Mouse (Mus musculus) cerebellum, postnatal 10 days (tissue): ENCODE measurements around the gene Zcchc2.

Experiments used
- DNase-seq, 2 experiments: peaks; one replicate each; pipeline ENCODE4 v3.0.0; 2021; ENCODE audit warnings: mixed read lengths in 2 of 2

Zcchc2 gene

DNA sequence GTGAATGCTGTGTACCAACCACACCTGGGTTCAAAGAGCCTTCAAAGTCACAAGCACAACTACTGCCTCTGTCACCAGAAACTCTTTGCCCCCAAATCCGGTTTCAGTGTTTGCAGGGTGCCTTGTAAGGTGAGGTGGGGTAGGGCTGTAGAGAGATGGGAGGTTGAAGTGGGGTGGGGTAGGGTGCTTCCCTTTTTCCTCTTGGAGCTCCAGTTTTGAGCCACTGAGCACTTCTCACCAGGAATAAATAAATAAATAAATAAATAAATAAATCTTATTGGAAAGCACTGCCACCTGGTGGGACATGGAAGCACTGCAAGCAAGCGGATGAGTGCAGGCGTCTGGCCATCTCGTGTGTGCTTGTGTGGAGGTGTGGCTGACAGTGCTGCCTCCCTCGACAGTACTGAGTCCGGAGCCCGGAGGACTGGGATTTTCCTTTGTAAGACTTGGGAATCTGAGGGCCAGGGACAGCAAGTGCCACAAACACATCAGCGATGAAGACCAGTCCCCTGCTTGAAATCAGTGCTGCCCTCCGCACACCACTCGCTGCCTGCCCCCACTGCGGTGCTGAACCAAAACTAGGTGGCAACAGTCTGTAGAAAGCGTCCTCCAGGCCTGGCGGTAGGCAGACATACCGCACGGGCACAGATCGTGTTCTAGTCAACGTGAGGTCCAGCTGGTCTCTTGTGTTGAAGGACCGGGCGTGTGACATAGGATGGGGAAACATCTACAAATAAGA lies 46.8 kb downstream of the Zcchc2 start:
- peak; percentile 87 to 92 for DNase-seq

DNA sequence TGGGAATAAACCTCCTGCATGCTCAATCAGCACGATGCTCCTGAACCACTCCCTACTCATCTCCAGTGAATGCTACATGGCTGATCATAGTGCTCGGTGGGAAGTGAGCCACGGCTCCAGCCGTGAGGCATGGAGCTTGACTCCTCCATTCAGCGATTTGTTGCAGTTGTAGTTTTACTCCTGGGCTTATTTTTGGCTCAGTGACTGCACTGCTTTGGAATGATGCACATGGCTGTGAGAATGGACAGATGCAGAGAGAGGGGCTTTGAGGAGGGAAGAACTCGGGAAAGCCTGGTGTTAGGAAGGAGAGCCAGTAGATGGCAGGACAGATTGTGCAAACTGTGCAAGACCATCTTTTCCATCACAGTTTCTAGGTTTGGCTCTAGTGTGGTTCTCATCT lies 49.1 kb downstream of the Zcchc2 start:
- DNase-seq: peak; percentile 59 to 66

DNA sequence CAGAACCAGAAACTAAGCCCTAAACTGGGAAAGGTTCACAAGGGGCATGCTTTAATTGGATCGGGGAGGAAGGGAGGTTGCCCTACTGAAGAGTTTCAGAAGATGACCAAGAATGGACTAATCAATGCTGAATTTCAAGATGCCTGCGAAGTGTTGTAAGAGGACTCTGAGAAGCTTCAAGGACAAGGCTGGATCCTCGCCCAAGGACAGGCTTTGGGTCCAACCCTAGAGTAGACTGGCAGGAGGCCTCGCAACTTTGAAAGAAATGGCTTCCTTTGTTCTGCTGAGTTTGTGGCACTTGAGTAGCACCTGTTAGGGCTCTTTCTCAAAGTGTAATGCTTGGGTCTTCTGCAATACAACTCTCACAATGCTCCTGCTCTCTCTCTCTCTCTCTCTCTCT lies 50.1 kb downstream of the Zcchc2 start:
- DNase-seq: peak in 1 of 2 experiments; percentile 27

DNA sequence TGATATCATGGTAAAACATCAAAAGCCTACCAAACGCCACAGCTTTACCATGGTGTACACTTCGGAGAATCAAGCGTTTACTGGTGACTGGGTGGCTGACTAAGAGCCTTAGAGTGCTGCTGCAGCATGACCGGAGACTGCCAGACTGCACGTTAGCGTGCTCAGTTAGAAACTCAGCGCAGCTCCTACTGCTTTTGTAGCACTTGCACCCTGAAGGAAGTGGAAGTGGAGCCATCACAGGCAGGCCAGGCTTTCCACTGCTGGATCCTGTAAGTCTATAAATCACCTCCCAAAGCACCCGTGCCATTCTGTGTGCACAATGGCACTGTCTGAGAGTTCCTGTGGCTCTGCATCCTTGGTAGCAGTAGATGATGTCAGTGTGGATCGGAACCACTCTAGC lies 52.0 kb downstream of the Zcchc2 start:
- DNase-seq: peak; percentile 18 to 36

DNA sequence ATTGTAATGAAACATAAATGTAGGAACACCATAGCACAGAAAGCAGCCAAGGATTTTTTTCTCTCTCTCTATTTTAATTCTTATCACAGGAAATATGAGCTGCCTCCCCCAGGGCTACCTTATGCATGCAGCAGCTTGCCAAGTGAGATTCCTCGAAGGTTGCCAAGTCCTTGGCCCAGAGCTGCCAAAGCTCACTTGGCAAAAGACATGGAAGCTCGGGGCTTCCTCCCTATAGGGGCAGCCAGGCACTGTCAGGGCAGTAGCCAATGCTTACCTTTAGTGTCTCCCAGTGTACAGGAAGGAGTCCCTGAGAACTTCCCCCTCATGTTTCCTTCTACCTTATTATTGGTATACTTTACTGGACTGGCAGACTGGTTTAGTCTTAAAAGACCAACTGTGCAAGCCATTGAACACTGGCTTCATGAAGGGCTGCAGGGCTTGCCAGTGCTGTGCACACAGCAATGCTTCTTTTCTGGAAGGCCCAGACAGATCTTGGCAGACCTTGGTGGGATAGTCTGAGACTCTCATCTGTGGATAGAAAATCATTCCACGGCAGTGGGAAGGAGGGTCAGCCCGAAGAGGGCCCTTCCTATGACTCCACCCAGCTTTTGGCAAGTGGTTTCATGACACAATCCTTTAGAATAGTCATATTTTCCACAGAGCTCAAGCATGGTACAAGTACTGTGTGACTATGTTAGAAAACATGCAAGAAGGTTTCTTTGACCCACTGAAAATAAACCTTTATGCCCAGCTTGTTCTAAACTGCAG lies 53.0 kb downstream of the Zcchc2 start:
- DNase-seq: peak; percentile 94

DNA sequence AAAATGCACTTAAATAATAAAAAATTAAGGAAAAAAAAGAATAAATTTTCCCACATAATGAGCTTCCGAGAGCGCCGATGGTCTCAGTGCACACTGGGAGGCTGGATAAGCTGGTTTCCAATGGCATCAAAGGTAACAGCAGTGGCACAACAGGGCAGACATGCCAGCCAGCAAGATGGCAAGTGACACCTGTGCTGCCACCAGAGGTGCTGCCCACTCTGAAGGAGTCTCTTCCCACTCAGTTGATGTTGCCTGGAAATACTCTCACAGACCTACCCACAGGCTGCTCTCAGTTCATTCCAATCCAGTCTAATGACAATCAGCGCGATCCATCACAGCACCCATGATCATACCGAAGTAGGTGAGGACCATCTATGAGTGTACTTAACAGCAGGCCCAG lies 58.8 kb downstream of the Zcchc2 start:
- DNase-seq: no peak

DNA sequence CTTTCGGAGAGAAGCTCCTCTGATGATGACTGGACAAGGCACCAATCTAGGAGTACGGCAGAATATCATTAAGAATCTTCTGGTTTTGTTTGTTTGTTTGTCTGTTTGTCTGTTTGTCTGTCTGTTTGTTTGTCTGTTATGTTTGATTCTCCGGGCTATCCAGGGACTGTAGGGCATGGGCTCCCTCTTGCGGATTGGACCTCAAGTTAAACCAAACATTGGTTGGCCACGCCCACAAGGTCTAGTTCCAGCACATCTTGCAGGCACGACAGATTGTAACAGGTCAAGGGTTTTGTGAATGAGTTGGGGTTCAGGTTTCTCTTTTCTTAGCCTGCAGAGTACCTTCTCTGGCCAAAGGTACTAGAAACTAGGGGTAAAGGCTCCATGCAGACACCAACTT lies 64.8 kb downstream of the Zcchc2 start:
- DNase-seq: peak in 1 of 2 experiments; percentile 14

DNA sequence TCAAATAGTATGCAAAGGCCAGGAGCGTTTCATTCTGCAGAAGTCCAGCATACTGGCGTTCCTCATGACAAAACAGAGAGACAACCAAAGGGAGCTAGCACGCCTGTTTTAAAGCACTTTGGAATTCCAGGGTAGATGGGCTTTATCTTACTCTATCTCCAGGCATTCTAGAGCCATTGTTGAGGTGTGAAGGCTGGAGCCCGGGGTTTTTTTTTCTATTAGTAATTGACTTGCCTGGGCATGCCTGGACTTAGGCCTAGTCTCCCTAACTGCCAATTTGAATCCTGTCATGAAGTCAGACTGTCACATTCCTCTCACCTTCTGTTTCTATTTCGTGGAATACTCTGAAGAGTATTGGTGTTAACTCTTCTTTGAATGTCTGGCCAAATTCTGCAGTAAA lies 68.1 kb downstream of the Zcchc2 start:
- DNase-seq: peak in 1 of 2 experiments; percentile 22

DNA sequence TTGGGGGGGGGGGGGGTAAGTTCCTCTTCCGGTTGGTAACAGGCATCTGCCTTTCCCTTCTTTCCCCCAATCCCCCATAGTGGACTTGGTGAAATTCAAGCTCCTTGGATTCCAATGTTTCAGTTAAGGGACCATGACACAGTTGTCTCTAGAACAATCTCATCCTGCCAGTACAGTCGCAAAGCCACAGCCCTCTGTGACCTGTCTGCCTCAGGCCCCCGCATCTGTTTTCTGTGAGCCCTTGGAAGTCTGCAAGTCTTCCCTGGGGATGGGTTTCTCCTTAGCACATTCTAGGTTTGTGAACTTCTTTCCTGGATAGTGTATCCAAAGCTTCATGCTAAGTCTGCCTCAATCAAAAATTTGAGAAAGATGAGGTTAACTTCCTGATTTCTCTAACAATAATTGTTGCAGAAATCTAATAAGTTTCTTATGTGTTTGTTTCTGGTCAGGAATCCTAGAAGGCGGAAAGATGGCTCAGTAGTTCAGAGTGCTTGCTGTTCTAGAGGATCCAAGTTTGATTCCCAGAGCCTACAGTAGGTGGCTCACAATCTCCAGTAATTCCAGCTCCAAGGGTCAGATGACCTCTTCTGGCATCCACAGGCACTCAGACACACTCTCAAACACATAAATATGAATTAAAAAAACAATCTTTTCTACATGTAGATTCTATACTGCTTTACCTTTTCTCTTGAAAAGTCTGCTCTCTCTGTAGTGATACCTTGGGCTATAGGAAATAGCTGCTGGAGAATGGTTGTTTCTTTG lies 69.5 kb downstream of the Zcchc2 start:
- DNase-seq: no peak

DNA sequence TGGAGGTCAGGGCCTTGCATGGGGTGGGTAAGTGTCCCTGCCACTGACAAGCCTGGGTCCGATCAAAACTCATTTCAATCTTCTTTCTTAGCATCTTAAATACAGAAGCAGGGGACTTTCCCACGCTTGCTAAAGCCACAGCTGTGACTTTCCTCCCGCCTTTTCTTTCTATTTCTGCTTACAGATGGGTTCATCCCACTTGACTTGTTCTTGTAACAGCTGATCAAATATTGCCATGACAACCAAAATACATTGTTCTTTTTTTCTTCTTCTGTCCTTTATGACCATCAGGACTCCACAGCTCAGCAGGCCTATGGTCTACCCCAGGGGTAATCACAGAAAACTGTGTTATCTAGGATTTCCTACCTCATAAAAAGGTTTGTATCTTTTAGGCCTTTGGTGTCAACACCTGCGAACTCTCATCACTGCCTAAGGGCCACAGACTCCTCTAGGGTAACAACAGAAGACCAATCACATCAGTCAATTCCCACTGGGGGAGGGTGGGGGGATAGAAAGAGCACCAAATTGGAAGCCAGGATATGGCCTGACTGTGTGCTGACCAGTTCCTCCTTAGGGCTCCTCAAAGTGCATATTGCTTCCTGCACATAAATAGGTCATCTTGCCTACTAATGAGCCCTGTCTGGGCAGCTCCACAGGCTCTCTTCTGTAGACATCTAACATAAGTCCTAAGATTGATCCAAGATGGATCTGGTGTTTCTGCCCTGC lies 71.1 kb downstream of the Zcchc2 start:
- DNase-seq: no peak

DNA sequence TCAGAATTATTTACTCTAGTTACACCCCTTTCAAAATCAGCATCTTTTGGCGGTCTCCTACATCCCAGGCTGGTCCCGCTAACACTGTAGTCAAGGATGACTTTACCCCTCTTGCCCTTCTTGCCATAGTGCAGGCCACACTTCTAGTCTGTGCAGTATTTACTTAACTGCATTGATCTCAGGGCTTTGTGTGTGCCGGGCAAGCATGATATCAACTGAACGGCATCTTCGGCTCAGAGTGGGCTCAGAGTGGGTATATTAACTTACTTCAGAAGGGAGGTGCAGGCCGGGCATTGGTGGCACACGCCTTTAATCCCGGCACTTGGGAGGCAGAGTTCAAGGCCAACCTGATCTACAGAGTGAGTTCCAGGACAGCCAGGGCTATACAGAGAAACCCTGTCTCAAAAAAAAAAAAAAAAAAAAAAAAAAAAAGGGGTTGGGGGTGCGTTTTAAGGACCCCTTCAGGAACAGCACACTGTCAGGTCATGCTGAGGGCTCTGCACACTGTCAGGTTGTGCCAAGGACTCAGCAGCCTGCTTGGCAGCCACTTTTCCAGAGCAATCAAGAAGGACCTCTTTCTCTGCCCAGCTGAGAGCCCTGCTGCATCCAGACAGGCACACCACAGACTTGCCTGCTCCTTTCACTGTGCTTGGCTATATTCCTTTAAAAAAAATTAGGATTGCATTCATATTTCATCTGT lies 72.8 kb downstream of the Zcchc2 start:
- peak; percentile 75 to 86 for DNase-seq

DNA sequence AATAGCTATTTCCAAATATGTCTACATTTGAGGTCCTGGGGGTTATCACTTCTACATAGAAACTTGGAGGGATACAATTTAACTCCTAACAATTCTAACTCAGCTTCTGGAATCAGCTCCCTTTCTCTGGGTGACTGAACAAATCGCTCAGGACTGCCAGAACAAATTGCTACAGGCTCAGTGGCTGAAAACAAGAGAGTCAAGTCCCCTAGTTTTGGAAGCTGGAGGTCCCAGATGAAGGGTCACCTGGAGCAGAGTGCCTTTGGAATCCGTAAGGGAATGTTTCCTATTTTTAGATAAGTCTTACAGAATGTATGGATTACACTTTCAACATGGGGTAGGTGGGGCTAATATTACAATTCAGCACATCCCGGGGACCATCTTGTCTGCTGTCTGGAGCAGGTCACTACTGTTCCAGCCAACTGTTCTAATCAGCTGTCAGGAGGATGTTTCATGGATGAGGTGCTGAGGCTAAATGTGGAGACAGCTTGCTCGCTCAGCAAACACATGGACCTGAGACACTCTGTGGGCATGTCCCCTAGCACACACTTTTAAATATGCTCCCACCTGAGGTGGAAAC lies 73.5 kb downstream of the Zcchc2 start:
- DNase-seq: peak; percentile 57 to 61

DNA sequence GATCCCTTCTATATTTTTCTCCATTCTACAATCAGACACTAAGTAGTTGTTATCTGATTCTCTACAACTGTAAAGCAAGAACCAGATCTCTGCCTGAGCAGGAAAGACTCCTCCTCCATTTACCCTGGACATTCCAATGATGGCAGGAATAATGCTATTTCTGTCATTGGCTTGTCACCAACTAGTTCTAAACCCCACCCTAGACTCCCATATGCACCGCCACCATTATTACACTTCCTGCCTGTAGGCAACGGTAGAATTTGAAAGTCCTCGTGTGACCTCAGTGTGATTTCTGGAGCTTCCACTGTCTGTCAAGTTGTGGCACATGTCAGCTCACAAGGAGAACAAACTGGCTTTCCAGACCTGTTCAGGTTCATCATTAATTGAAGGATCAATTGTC lies 74.1 kb downstream of the Zcchc2 start:
- DNase-seq: peak in 1 of 2 experiments; percentile 28

DNA sequence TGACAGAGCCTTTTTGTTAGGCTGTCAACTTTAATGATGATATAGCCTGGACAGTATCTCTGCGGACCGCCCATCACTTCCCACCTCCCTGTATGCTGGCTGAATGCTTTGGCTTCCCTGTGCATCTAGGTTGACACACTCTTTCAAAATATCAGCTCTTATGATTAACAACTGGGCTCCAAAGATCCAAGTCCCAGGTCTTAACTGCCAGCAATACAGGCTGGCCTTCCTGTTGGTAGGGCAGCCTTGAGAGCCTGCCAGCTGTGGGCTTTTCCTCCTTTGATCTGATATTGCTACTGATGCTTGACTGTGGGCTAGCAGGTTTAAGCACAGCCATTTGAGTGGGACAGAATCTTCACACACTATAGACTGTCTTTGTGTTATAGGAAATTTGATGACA lies 74.5 kb downstream of the Zcchc2 start:
- peak; percentile 40 to 44 for DNase-seq

DNA sequence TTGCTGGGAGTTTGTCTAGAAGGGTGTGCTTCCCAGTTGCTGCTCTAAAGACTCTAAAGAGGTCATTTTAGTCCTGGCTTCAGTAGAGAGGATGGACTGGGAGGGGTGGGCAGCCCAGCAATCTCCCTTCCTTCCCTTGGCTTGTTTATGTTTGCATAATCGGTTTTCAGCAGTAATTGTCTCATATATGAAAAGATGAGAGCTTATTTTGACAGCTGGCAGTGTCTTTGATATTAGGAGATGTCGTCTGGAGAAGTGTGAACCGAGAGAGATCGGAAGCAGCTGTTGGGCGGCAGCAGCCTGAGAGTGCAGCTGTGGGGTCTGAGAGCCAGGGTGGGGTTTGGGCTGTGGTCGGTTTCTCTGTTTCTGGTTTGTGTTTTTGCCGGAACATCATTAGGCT lies 75.5 kb downstream of the Zcchc2 start:
- no peak for DNase-seq

DNA sequence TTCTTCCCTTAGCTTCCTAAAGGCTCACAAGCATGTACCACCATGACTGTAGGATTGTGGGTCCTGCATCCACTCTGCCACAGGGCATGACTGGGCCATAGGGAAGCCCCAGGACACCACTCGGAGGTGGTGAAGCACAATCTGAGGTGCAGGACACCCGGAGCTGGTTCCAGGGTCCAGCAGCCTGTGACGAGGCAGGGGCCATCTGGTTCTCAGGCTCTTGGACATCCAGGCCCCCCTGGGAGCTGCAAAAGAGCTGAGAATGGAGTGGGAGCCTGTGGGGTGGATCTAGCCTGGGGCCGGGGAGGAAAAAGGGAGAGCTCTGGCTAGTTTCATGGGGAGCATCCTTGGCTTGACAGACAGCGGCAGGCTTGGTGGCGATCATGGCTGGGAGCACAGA lies 77.1 kb downstream of the Zcchc2 start:
- DNase-seq: no peak

DNA sequence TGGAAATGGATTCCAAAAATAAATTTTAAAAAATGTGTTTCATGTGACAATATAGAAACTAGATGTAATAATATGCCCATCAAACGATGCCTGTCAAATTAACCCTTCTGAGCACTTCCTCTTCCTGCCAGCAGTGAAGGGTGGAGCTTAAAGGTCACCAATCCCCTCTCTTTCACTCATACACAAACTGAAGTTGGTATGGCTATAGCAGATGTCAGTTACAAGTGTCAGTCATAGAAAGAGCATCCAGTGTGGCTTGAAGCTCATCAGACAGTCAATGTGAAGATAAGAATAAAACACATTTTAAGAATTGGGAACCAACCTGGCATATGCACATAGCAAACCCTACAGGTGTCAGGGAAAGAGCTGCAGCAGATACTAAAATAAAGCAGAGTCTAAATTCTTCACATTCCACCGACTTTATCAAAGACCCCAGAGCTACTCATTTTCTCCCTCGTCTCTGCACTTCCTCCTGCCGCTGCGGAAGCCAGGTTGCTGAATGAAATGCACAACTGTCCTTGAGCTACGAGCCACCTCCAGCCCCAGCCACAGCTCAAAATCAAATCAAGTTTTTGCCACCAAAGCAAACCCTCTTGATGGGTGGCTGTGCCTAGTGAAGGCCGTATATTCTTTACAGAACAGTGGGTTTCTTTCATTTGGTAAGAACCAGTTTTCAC lies 79.8 kb downstream of the Zcchc2 start:
- DNase-seq: no peak

DNA sequence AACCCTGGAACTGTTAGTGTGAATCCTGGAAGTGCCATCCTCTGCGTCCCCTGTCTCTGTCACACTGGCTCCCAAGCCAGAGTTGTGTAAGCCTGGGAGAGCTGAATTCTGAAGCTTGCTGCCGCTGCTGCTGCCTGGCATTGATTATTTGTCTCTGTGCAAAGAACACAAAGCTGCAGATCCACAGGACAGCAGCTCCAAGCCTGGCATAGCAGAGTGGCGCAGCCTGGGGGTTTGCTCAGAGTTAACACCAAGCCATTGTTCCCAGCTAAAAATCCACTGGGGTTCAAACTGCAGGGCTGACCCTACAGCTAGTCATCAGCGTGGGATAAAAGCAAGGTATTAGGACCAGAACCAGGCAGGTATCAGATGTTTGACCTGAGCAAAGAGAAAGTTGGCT lies 80.6 kb downstream of the Zcchc2 start:
- no peak for DNase-seq

DNA sequence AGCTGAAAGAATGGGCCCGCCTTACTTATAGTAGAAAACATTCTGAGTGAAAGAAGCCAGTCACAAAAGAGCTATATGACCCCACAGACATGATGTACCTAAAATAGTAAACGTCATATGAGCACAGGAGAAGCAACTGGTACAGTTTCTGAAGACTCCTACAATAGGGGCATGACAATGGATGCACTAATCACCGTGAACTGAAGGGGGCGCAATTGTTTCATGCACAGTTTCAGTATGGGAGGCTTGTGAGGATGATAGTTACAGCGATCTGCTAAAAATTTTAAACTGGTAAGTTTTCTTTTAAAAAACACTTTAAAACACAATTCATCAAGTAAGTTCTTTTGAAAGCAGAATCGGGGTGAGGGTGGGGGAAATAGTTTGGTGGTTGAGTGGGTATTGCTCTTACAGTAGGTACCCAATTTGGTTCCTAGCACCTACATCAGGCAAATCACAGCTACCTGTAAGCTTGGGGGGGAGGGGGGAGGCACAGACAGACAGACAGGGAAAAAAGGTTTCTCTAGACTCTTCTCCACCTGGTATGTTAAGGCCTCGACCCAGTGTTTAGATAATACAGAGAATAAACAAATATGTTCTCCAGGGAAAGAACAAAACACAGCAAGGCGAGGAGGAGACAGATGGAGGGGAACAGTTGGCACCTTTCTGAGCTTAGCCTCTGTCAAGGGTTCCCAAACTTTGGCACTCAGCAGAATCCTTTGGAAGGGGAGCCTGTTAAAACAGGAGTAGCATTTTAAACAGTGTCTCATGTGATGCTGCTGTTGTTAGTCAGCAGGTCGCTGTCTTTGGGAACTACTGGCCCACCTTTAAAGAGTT lies 81.2 kb downstream of the Zcchc2 start:
- DNase-seq: peak; percentile 91 to 93

DNA sequence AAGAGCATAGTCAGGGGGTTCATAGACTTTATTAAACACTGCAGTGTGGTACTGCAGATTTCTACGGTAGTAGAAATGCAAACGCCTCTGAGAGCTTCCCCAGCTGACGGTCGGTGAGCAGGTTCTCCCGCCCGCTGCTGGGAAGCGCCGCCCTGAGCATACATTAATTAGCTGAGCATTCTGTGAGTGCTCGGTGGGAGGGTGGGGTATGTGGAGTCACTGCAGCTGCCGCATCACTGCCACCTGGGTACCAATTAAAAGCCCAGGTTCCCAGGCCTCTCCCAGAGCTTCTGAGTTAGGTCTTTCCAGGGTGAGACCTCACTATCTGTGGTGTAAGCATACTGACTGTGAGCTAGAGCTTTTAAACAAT lies 81.8 kb downstream of the Zcchc2 start:
- peak; percentile 64 to 79 for DNase-seq
